Mouse (Mus musculus) stomach, adult 2 months (tissue): Measurements from ENCODE around the gene Tsn. TPM values are rescaled to one million over a fixed set of nuclear protein-coding genes. Genes with fewer than 3 reads are reported as not detected.

Source experiments
- polyA plus RNA-seq: library from polyadenylated mRNA; depleted of rRNA; stranded (reverse); fragments of >200 nt; gene quantifications from 2 replicates; pipeline ENCODE4 v1.2.3, GENCODE M21; 2012; rRNA removed

The Tsn gene
- 8.8 and 8.9 TPM in 2 replicates for polyA plus RNA-seq

GRCm38 (mm10) chr1:118311622-118312326 lies at the start of gene Tsn:
Gene Tsn, minus strand, starts transcription at chr1:118311739.

DNA sequence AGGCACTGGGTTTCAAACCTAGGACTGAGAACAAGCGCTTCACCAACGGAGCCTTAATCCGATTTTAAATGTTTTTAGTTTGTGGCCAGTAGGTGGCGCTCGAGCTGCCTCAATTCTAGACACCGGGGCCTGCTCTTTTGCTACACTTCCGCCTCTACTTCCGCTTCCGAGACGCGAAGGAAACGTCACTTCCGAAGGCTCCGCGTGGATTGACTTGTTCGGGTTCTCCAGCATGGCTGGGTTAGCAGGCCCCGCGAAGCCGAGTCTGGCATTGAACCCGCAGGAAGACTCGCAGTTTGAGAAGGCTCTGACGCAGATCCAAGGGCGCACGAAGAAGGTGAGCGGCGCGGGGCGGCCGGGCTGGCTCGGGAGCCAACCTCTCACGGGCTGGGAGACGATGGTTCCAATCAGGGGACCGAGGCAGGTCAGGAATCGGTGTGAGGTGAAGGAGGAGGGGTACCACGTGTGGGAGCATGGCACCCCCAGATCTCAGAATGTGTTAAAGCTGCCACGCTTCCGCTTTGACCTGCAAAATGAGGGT lies 10.2 kb upstream of the Tsn start, which contains the start of gene Nifk:
TSS of gene Nifk (plus strand) at position 179 of the 541 bp plus-strand sequence.

Other genes with a start within 250 kb of the Tsn start
- not detected in 2 replicates for gene Gm29106, start 135.2 kb downstream of the Tsn start, polyA plus RNA-seq
- 0.77 and 0.85 TPM in 2 replicates for gene Nifk, start 10.1 kb upstream of the Tsn start, polyA plus RNA-seq
- 5.0 and 6.3 TPM in 2 replicates for gene Clasp1, start 77.3 kb upstream of the Tsn start, polyA plus RNA-seq